Mouse (Mus musculus) embryonic fibroblast, embryonic 13.5 days (primary cell): ENCODE data around the gene Itga9.

Experiments
- CTCF ChIP-seq: IDR thresholded peaks from 2 replicates; pipeline ENCODE4 v1.5.1; 2011; ENCODE audit warnings: mild to moderate bottlenecking, control low read depth, low read length, moderate library complexity, borderline replicate concordance; ENCODE audit not compliant: insufficient read depth
- POLR2A ChIP-seq: IDR thresholded peaks from 2 replicates; pipeline ENCODE4 v1.6.1; 2011; ENCODE audit warnings: low read depth, mild to moderate bottlenecking, control low read depth, low read length, moderate library complexity

- TF ChIP-seq CTCF = no peak
- TF ChIP-seq POLR2A = no peak
Observed at GRCm38 (mm10) chr9:118891593-118891992, 285.1 kb downstream of the Itga9 start.
